Mouse (Mus musculus): ENCODE data around the gene Fcrl6. TPM values are rescaled to one million over a fixed set of nuclear protein-coding genes. Genes with fewer than 3 reads are reported as not detected.

The Fcrl6 gene
- polyA plus RNA-seq, 2 experiments: not detected

- H3K27ac ChIP-seq: no peak overlapping the region
- WGBS (ENCODE audit: insufficient replicate concordance): 26% methylated on average over 4 of the region's 4 CpGs
- no peaks in the 10 kb centered on the region for H3K36me3 ChIP-seq (replicated peaks; ENCODE audit: control insufficient read depth, insufficient read depth, low read depth)
- H3K27me3 ChIP-seq (ENCODE audit: control insufficient read depth, insufficient read depth, low read length): no peaks in the 10 kb centered on the region
- TF ChIP-seq EP300 (IDR thresholded peaks at IDR 0.05; ENCODE audit: low read depth): no peak
- H3K9ac ChIP-seq (replicated peaks): no peak overlapping the region
- ATAC-seq (ENCODE audit: insufficient read depth): no peak
- DNase-seq (ENCODE audit: low read depth in 3 of 3, low spot score in 3 of 3): no peak
- no peak overlapping the region for H3K4me3 ChIP-seq (ENCODE audit: insufficient read depth in 1 of 2, low read depth in 2 of 2, low read length in 2 of 2)
- no peaks in the 10 kb centered on the region for H3K9me3 ChIP-seq (ENCODE audit: control insufficient read depth, low read length)
- no peak overlapping the region for H3K4me2 ChIP-seq (ENCODE audit: low read depth)
- no peaks in the 10 kb centered on the region for H3K4me1 ChIP-seq (replicated peaks; ENCODE audit: control insufficient read depth in 2 of 2, insufficient read depth in 2 of 2, low read length in 1 of 2)
Observed at GRCm38 (mm10) chr1:172615412-172615811, 13.1 kb upstream of the Fcrl6 start.

DNA sequence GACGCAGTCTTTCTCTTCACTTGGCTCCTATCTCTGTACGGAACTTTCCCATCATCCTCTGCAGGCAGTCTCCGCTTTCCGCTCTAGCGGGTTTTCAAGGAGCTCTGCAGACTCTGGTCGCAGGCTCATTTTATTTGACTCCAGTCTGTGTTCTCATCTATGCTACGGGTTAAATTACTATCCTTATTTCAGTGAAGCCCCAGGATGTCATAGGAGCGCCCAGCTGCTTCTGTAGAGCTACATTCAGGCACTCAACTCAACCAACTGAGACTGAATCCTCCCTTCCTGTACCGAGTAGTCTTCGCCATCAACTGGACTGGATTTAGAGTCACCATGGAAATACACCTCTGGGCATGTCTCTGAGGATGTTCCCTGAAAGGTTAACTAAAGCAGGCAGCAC lies 12.3 kb upstream of the Fcrl6 start:
- Histone ChIP-seq H3K4me3 (ENCODE audit: insufficient read depth in 1 of 2, low read depth in 2 of 2, low read length in 2 of 2) (no peak overlapping the region), H3K4me2 (ENCODE audit: low read depth) (no peak overlapping the region), H3K36me3 (replicated peaks; ENCODE audit: control insufficient read depth, insufficient read depth, low read depth) (no peaks in the 10 kb centered on the region), H3K4me1 (replicated peaks; ENCODE audit: control insufficient read depth in 2 of 2, insufficient read depth in 2 of 2, low read length in 1 of 2) (no peaks in the 10 kb centered on the region), H3K27ac (no peak overlapping the region), H3K27me3 (ENCODE audit: control insufficient read depth, insufficient read depth, low read length) (no peaks in the 10 kb centered on the region), H3K9me3 (ENCODE audit: control insufficient read depth, low read length) (no peaks in the 10 kb centered on the region), H3K9ac (replicated peaks) (no peak overlapping the region)
- ATAC-seq (ENCODE audit: insufficient read depth) (no peak), DNase-seq (ENCODE audit: low read depth in 3 of 3, low spot score in 3 of 3) (no peak)
- TF ChIP-seq CTCF (IDR thresholded peaks at IDR 0.05; ENCODE audit: low read depth): no peak
- TF ChIP-seq EP300 (IDR thresholded peaks at IDR 0.05; ENCODE audit: low read depth): no peak
- WGBS (ENCODE audit: insufficient replicate concordance): 73% methylated on average over 10 of the region's 10 CpGs

- DNase-seq (ENCODE audit: low read depth in 3 of 3, low spot score in 3 of 3) (no peak), ATAC-seq (ENCODE audit: insufficient read depth) (no peak)
- no peaks in the 10 kb centered on the region for H3K4me1 ChIP-seq (replicated peaks; ENCODE audit: control insufficient read depth in 2 of 2, insufficient read depth in 2 of 2, low read length in 1 of 2)
- no peak overlapping the region for H3K4me3 ChIP-seq (ENCODE audit: insufficient read depth in 1 of 2, low read depth in 2 of 2, low read length in 2 of 2)
- no peaks in the 10 kb centered on the region for H3K36me3 ChIP-seq (replicated peaks; ENCODE audit: control insufficient read depth, insufficient read depth, low read depth)
- no peak overlapping the region for H3K4me2 ChIP-seq (ENCODE audit: low read depth)
- no peak overlapping the region for H3K9ac ChIP-seq (replicated peaks)
- H3K27ac ChIP-seq: no peak overlapping the region
- TF ChIP-seq EP300 (IDR thresholded peaks at IDR 0.05; ENCODE audit: low read depth) (no peak), CTCF (IDR thresholded peaks at IDR 0.05; ENCODE audit: low read depth) (no peak)
- no peaks in the 10 kb centered on the region for H3K9me3 ChIP-seq (ENCODE audit: control insufficient read depth, low read length)
- H3K27me3 ChIP-seq (ENCODE audit: control insufficient read depth, insufficient read depth, low read length): no peaks in the 10 kb centered on the region
- 35% methylated on average over 1 of the region's 1 CpGs for WGBS (ENCODE audit: insufficient replicate concordance)
Observed at GRCm38 (mm10) chr1:172612745-172613144, 10.4 kb upstream of the Fcrl6 start.

DNA sequence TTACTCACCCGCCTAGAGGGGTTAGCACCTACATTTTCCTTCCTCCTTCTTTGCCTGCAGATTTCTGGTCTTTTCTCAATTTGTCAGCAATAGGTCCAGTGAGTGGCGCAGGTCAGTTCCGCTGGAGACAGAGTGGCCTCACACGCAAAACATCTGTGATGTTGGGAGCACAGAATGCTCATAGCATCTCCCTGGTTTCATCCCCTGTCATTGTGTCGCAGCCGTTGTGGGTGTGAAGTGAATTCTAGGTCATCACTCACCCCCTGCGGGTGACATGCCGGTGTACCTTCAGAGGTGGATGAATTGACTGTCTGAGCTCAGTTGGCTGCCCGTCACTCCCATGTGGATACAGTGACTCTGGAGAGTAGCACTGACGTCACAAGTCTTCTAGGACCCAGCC lies 9.0 kb upstream of the Fcrl6 start:
- Histone ChIP-seq H3K9me3 (ENCODE audit: control insufficient read depth, low read length) (no peaks in the 10 kb centered on the region), H3K4me3 (ENCODE audit: insufficient read depth in 1 of 2, low read depth in 2 of 2, low read length in 2 of 2) (no peak overlapping the region), H3K27ac (no peak overlapping the region), H3K27me3 (ENCODE audit: control insufficient read depth, insufficient read depth, low read length) (no peaks in the 10 kb centered on the region), H3K9ac (replicated peaks) (no peak overlapping the region), H3K36me3 (replicated peaks; ENCODE audit: control insufficient read depth, insufficient read depth, low read depth) (no peaks in the 10 kb centered on the region), H3K4me2 (ENCODE audit: low read depth) (no peak overlapping the region), H3K4me1 (replicated peaks; ENCODE audit: control insufficient read depth in 2 of 2, insufficient read depth in 2 of 2, low read length in 1 of 2) (no peaks in the 10 kb centered on the region)
- no peak for ATAC-seq (ENCODE audit: insufficient read depth)
- DNase-seq (ENCODE audit: low read depth in 3 of 3, low spot score in 3 of 3): no peak
- no peak for TF ChIP-seq CTCF (IDR thresholded peaks at IDR 0.05; ENCODE audit: low read depth)
- TF ChIP-seq EP300 (IDR thresholded peaks at IDR 0.05; ENCODE audit: low read depth): no peak
- 62% methylated on average over 10 of the region's 10 CpGs for WGBS (ENCODE audit: insufficient replicate concordance)

GRCm38 (mm10) chr1:172594495-172594894 lies 7.9 kb downstream of the Fcrl6 start:
- Histone ChIP-seq H3K9ac (replicated peaks) (no peak overlapping the region), H3K4me1 (replicated peaks; ENCODE audit: control insufficient read depth in 2 of 2, insufficient read depth in 2 of 2, low read length in 1 of 2) (no peaks in the 10 kb centered on the region), H3K36me3 (replicated peaks; ENCODE audit: control insufficient read depth, insufficient read depth, low read depth) (no peaks in the 10 kb centered on the region), H3K4me3 (ENCODE audit: insufficient read depth in 1 of 2, low read depth in 2 of 2, low read length in 2 of 2) (no peak overlapping the region), H3K9me3 (ENCODE audit: control insufficient read depth, low read length) (no peaks in the 10 kb centered on the region), H3K27ac (no peak overlapping the region), H3K4me2 (ENCODE audit: low read depth) (no peak overlapping the region), H3K27me3 (ENCODE audit: control insufficient read depth, insufficient read depth, low read length) (no peaks in the 10 kb centered on the region)
- TF ChIP-seq CTCF (IDR thresholded peaks at IDR 0.05; ENCODE audit: low read depth) (peak; percentile 60), EP300 (IDR thresholded peaks at IDR 0.05; ENCODE audit: low read depth) (no peak)
- DNase-seq (ENCODE audit: low read depth in 3 of 3, low spot score in 3 of 3) (no peak), ATAC-seq (ENCODE audit: insufficient read depth) (no peak)

DNA sequence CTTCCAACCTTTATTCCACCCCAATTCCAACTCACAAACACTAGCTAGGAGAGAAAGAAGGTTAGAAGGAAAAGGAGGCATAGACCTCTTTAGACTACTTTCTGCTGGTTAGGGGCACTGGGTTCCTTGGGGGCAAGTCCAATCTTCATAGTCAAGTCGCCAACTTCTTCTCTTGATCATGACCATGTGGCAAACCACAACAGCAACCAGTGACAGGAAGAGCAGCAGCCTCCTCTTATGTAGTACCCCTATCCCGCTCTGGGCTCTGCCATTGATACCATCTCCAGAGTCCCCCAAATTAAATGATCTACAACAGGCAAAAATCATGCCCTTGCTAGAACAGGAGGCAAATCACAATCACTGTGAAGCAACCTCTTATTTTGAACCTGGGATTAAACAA lies 8.4 kb downstream of the Fcrl6 start:
- TF ChIP-seq CTCF (IDR thresholded peaks at IDR 0.05; ENCODE audit: low read depth) (no peak), EP300 (IDR thresholded peaks at IDR 0.05; ENCODE audit: low read depth) (no peak)
- no peaks in the 10 kb centered on the region for H3K36me3 ChIP-seq (replicated peaks; ENCODE audit: control insufficient read depth, insufficient read depth, low read depth)
- no peaks in the 10 kb centered on the region for H3K9me3 ChIP-seq (ENCODE audit: control insufficient read depth, low read length)
- no peak overlapping the region for H3K27ac ChIP-seq
- H3K27me3 ChIP-seq (ENCODE audit: control insufficient read depth, insufficient read depth, low read length): no peaks in the 10 kb centered on the region
- no peak overlapping the region for H3K9ac ChIP-seq (replicated peaks)
- DNase-seq (ENCODE audit: low read depth in 3 of 3, low spot score in 3 of 3) (no peak), ATAC-seq (ENCODE audit: insufficient read depth) (no peak)
- no peak overlapping the region for H3K4me3 ChIP-seq (ENCODE audit: insufficient read depth in 1 of 2, low read depth in 2 of 2, low read length in 2 of 2)
- WGBS (ENCODE audit: insufficient replicate concordance): 25% methylated on average over 2 of the region's 2 CpGs
- H3K4me2 ChIP-seq (ENCODE audit: low read depth): no peak overlapping the region
- H3K4me1 ChIP-seq (replicated peaks; ENCODE audit: control insufficient read depth in 2 of 2, insufficient read depth in 2 of 2, low read length in 1 of 2): no peaks in the 10 kb centered on the region
